Mouse (Mus musculus) forebrain, embryonic 12.5 days (tissue): ENCODE measurements at regions not wholly inside any gene's neighbourhood (a gene's known extent, or its start where the extent isn't known, plus 50 kb on each side); places are given as distances from the start of the nearest gene placed in this dataset.

Experiments
- ATAC-seq: fragments of 200-750 bp; cut with Nextera tagmentation; 2 replicates; pipeline ENCODE4 v1.8.0; 2017; ENCODE audit warnings: moderate TSS enrichment; ENCODE audit not compliant: low FRiP score
- H3K27ac ChIP-seq: fragments of 300-500 bp; sonication (generic); 2 replicates; pipeline ENCODE4 v1.5.1; 2016; ENCODE audit warnings: mild to moderate bottlenecking
- H3K27me3 ChIP-seq: fragments of 300-500 bp; sonication (generic); 2 replicates; pipeline ENCODE4 v1.6.1; 2016; ENCODE audit warnings: mild to moderate bottlenecking
- H3K36me3 ChIP-seq: fragments of 300-500 bp; sonication (generic); replicated peaks from 2 replicates; pipeline ENCODE4 v1.6.1; 2016; ENCODE audit warnings: mild to moderate bottlenecking
- H3K4me1 ChIP-seq: fragments of 300-500 bp; sonication (generic); 2 replicates; pipeline ENCODE4 v1.6.1; 2016
- H3K4me2 ChIP-seq: fragments of 300-500 bp; sonication (generic); 2 replicates; pipeline ENCODE4 v1.6.1; 2016; ENCODE audit warnings: mild to moderate bottlenecking, moderate library complexity
- H3K4me3 ChIP-seq: fragments of 300-500 bp; sonication (generic); replicated peaks from 2 replicates; pipeline ENCODE4 v1.5.1; 2016; ENCODE audit warnings: mild to moderate bottlenecking
- H3K9ac ChIP-seq: fragments of 300-500 bp; sonication (generic); 2 replicates; pipeline ENCODE4 v1.6.1; 2016; ENCODE audit warnings: mild to moderate bottlenecking
- H3K9me3 ChIP-seq: fragments of 300-500 bp; sonication (generic); 2 replicates; pipeline ENCODE4 v1.6.1; 2016
- WGBS: fragments of 180-500 bp; shearing (Covaris S2); methylation state at CpG from one replicate; pipeline ENCODE4 v1.1.7; 2016; 5-methylcytosine and 5-hydroxymethylcytosine counted together

GRCm38 (mm10) chr14:97045321-97045720 is 526.4 kb upstream of the Klhl1 start:
- Histone ChIP-seq H3K27ac (no peak overlapping the region), H3K36me3 (no peaks in the 10 kb centered on the region), H3K27me3 (no peaks in the 10 kb centered on the region), H3K9me3 (no peaks in the 10 kb centered on the region), H3K4me3 (no peak overlapping the region), H3K9ac (no peak overlapping the region), H3K4me2 (no peak overlapping the region), H3K4me1 (no peaks in the 10 kb centered on the region)
- ATAC-seq, result no peak

GRCm38 (mm10) chr14:97039850-97040249 is 520.9 kb upstream of the Klhl1 start:
- 87% methylated on average over 3 of the region's 3 CpGs for WGBS
- Histone ChIP-seq H3K4me1 (no peaks in the 10 kb centered on the region), H3K9me3 (no peaks in the 10 kb centered on the region), H3K4me3 (no peak overlapping the region), H3K9ac (no peak overlapping the region), H3K36me3 (no peaks in the 10 kb centered on the region), H3K27me3 (no peaks in the 10 kb centered on the region), H3K27ac (no peak overlapping the region), H3K4me2 (no peak overlapping the region)
- no peak for ATAC-seq

GRCm38 (mm10) chr14:97028528-97028927 is 509.6 kb upstream of the Klhl1 start:
- H3K27me3 ChIP-seq, result no peaks in the 10 kb centered on the region
- WGBS, result 87% methylated on average over 4 of the region's 4 CpGs
- H3K36me3 ChIP-seq, result no peaks in the 10 kb centered on the region
- H3K4me3 ChIP-seq, result no peak overlapping the region
- H3K27ac ChIP-seq, result no peak overlapping the region
- no peak overlapping the region for H3K4me2 ChIP-seq
- H3K9me3 ChIP-seq, result no peaks in the 10 kb centered on the region
- H3K9ac ChIP-seq, result no peak overlapping the region
- no peak for ATAC-seq
- H3K4me1 ChIP-seq, result no peaks in the 10 kb centered on the region

- 95% methylated on average over 3 of the region's 3 CpGs for WGBS
- Histone ChIP-seq H3K27ac (no peak overlapping the region), H3K27me3 (no peaks in the 10 kb centered on the region), H3K4me1 (no peaks in the 10 kb centered on the region), H3K4me3 (no peak overlapping the region), H3K9me3 (no peaks in the 10 kb centered on the region), H3K4me2 (no peak overlapping the region), H3K9ac (no peak overlapping the region), H3K36me3 (no peaks in the 10 kb centered on the region)
- no peak for ATAC-seq
Measured at GRCm38 (mm10) chr14:97006294-97006693, 487.4 kb upstream of the Klhl1 start.

GRCm38 (mm10) chr14:96995081-96995480 is 476.2 kb upstream of the Klhl1 start:
- Histone ChIP-seq H3K9ac (no peak overlapping the region), H3K27me3 (no peaks in the 10 kb centered on the region), H3K36me3 (no peaks in the 10 kb centered on the region), H3K4me2 (no peak overlapping the region), H3K9me3 (no peaks in the 10 kb centered on the region), H3K4me3 (no peak overlapping the region), H3K4me1 (no peaks in the 10 kb centered on the region), H3K27ac (no peak overlapping the region)
- ATAC-seq, result no peak
- 15% methylated on average over 3 of the region's 3 CpGs for WGBS

- no peak overlapping the region for H3K4me3 ChIP-seq
- 86% methylated on average over 8 of the region's 8 CpGs for WGBS
Measured at GRCm38 (mm10) chr14:96990542-96991162, 471.8 kb upstream of the Klhl1 start.

GRCm38 (mm10) chr14:96963074-96963447 is 444.2 kb upstream of the Klhl1 start:
- H3K36me3 ChIP-seq, result no peaks in the 10 kb centered on the region
- H3K9me3 ChIP-seq, result no peaks in the 10 kb centered on the region
- peaks cover 3% of the 10 kb centered on the region; the same call in 1 of the 2 replicates for H3K4me1 ChIP-seq
- H3K4me3 ChIP-seq, result no peak overlapping the region
- no peak for ATAC-seq
- no peak overlapping the region for H3K27ac ChIP-seq
- no peak overlapping the region for H3K4me2 ChIP-seq
- H3K27me3 ChIP-seq, result no peaks in the 10 kb centered on the region
- WGBS, result 28% methylated on average over 5 of the region's 5 CpGs
- no peak overlapping the region for H3K9ac ChIP-seq

More at GRCm38 (mm10) chr14:96990542-96991162, 471.8 kb upstream of the Klhl1 start:
- Histone ChIP-seq H3K27me3 (no peaks in the 10 kb centered on the region), H3K4me2 (no peak overlapping the region), H3K9me3 (no peaks in the 10 kb centered on the region), H3K36me3 (no peaks in the 10 kb centered on the region), H3K9ac (no peak overlapping the region), H3K27ac (no peak overlapping the region), H3K4me1 (no peaks in the 10 kb centered on the region)
- no peak for ATAC-seq

GRCm38 (mm10) chr14:96962426-96963073 is 443.6 kb upstream of the Klhl1 start:
- peaks cover 3% of the 10 kb centered on the region; the same call in 1 of the 2 replicates for H3K4me1 ChIP-seq
- ATAC-seq, result peak; percentile 72; the same call in 1 of the 2 replicates
- H3K27me3 ChIP-seq, result no peaks in the 10 kb centered on the region
- no peaks in the 10 kb centered on the region for H3K36me3 ChIP-seq
- 28% methylated on average over 8 of the region's 8 CpGs for WGBS
- no peak overlapping the region for H3K4me3 ChIP-seq
- H3K9me3 ChIP-seq, result no peaks in the 10 kb centered on the region
- no peak overlapping the region for H3K9ac ChIP-seq
- no peak overlapping the region for H3K27ac ChIP-seq
- H3K4me2 ChIP-seq, result no peak overlapping the region

- Histone ChIP-seq H3K4me3 (no peak overlapping the region), H3K9ac (no peak overlapping the region), H3K9me3 (no peaks in the 10 kb centered on the region), H3K27me3 (no peaks in the 10 kb centered on the region), H3K27ac (no peak overlapping the region), H3K36me3 (no peaks in the 10 kb centered on the region), H3K4me1 (no peaks in the 10 kb centered on the region; the same call in 1 of the 2 replicates), H3K4me2 (no peak overlapping the region)
- 83% methylated on average over 4 of the region's 4 CpGs for WGBS
- ATAC-seq, result no peak
Measured at GRCm38 (mm10) chr14:96956115-96956514, 437.2 kb upstream of the Klhl1 start.

- Histone ChIP-seq H3K36me3 (no peaks in the 10 kb centered on the region), H3K9me3 (no peaks in the 10 kb centered on the region), H3K27ac (no peak overlapping the region), H3K4me3 (no peak overlapping the region), H3K4me2 (no peak overlapping the region), H3K9ac (no peak overlapping the region), H3K4me1 (no peaks in the 10 kb centered on the region; the same call in 1 of the 2 replicates), H3K27me3 (no peaks in the 10 kb centered on the region)
- peak; percentile 60; the same call in 1 of the 2 replicates for ATAC-seq
Measured at GRCm38 (mm10) chr14:96954462-96954861, 435.6 kb upstream of the Klhl1 start.

- no peak overlapping the region for H3K4me2 ChIP-seq
- WGBS, result 6% methylated on average over 2 of the region's 2 CpGs
- H3K27ac ChIP-seq, result no peak overlapping the region
- H3K4me3 ChIP-seq, result no peak overlapping the region
- no peaks in the 10 kb centered on the region for H3K9me3 ChIP-seq
- no peaks in the 10 kb centered on the region for H3K4me1 ChIP-seq
- H3K36me3 ChIP-seq, result no peaks in the 10 kb centered on the region
- peak; percentile 41; the same call in 1 of the 2 replicates for ATAC-seq
- no peak overlapping the region for H3K9ac ChIP-seq
- no peaks in the 10 kb centered on the region for H3K27me3 ChIP-seq
Measured at GRCm38 (mm10) chr14:96908737-96909136, 389.8 kb upstream of the Klhl1 start.

- Histone ChIP-seq H3K9me3 (no peaks in the 10 kb centered on the region), H3K36me3 (no peaks in the 10 kb centered on the region), H3K4me1 (no peaks in the 10 kb centered on the region), H3K9ac (no peak overlapping the region), H3K4me3 (no peak overlapping the region), H3K27ac (no peak overlapping the region), H3K27me3 (no peaks in the 10 kb centered on the region), H3K4me2 (no peak overlapping the region)
- WGBS, result 76% methylated on average over 3 of the region's 3 CpGs
- no peak for ATAC-seq
Measured at GRCm38 (mm10) chr14:96879701-96880100, 360.8 kb upstream of the Klhl1 start.

GRCm38 (mm10) chr14:96871969-96872368 is 353.1 kb upstream of the Klhl1 start:
- Histone ChIP-seq H3K4me2 (no peak overlapping the region), H3K4me1 (no peaks in the 10 kb centered on the region), H3K27ac (no peak overlapping the region), H3K36me3 (no peaks in the 10 kb centered on the region), H3K9me3 (no peaks in the 10 kb centered on the region), H3K4me3 (no peak overlapping the region), H3K9ac (no peak overlapping the region), H3K27me3 (no peaks in the 10 kb centered on the region)
- no peak for ATAC-seq
- WGBS, result 89% methylated on average over 4 of the region's 4 CpGs
